Mouse (Mus musculus): ENCODE results near the gene Clic3.

The Clic3 gene

DNA sequence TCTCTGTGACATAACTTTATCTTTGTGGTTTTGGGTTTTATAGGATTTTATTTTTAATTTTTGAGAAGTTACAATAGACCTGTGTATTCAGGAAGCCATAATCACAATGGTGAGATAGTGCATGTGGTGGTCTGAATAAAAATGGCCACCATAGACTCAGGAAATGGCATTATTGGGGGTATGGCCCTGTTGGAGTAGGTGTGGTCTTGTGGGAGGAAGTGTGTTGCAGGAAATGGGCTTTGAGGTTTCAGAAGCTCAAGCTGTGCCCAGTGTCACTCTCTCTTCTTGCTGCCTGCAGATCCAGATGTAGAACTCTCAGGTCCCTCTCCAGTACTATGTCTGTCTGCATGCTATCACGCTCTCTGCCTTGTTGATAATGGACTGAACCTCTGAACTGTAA lies 23.9 kb downstream of the Clic3 start:
- no peak for DNase-seq (ENCODE audit: low spot score)

DNA sequence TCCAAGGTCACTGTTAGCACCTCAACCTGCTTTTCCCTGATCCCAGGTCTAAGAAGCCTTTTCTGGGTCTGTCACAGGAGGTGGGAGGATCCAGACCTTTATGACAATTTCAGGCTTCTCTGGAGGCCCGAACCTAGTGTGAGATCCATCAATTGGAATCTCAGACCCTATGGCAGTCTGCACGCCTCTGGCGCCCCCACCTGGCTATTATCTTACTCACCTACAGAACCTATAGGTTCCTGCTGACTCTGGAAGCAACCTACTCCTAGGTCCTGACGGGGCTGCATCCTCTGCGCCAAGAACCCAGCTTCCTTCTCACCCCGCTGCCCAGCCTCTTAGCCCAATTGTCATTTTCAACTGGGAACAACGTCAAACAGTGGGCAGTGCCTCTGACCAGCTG lies 26.3 kb downstream of the Clic3 start:
- no peak for DNase-seq (ENCODE audit: low spot score)

DNA sequence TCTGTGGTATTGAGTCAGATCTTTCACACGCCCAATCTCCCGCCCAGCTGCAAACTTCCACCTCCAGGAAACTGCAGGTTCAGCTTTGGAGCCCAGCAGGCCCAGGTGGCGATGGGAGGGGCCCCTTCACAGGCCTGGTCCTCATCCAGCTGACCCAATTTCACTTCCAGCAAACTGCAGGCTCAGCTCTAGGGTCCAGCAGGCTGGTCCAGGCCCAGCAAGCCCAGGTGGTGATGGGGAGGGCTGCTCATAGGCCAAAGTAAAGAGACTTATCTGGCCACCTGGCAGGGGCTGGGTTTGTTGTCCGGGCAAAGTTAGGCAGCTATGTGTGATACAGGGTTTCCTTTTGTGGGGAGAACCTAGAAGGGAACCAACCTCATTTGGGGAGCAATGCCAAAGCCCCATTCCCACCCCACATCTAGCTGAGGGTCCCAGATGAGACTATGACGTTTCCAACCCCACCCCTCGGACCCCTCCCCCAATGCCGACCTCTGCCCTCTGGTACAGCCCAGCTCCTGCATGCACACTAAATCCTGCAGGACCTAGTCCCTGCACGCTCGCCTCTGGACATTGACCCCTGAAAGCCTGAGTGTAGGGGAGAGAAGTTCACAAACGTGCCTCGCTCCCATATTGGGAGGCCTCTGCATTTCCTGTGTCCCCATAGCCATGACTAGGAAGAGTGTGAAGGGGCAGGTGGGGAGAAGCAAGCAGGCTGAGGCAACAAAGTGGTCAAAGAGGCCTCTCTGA lies 28.4 kb downstream of the Clic3 start:
- DNase-seq (ENCODE audit: low spot score), result no peak

DNA sequence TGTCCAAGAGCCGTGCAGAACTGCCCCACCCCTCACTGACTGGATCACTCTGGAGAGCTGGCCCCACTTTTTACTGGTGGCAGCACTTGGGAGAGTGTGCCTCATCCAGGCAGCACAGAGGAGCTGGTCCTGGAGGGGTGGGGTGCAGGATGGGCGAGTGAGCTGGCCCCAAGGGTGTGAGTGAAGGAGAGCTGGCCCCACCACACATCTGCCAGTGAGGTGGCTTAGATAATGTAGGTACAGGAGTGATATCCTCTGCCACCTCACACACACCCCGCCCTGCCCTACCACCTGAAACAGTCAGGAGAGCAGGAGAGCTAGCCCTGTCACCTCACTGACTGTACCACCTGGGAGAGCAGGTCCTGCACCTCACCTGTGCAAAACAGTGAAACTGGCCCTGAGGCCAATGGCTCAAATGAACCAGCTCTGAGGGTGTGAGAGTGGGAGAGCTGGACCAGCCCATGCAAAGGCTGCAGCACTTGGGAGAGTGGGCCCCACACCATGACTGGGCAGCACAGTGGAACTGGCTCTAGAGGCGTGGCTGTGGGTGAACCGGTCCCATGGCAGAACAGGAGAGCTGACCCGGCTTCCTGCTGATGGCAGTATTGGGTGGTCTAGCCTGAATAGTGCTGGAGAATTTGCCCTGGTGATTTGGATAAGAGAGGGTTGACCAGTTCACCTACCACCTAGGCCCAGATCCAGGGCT lies 31.5 kb downstream of the Clic3 start:
- DNase-seq (ENCODE audit: low spot score), result no peak

DNA sequence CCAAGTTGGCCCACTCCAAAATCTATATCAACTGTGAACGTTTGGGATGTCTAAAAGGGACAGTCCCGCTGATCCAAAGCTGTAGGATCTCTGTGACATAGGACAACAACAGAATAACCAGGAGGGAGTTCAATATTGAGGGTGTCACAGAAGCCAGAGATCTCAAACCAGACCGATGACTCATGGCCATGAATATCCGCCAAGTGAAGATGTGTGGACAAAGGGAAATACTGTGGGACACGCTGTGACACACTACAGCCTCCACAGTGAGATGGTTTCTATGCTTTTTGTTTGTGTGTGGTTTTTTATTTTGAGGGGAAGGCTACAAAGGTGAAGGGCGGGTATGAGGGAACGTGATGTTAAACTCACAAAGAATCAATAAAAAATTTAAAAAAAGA lies 32.0 kb downstream of the Clic3 start:
- DNase-seq (ENCODE audit: low spot score), result no peak

DNA sequence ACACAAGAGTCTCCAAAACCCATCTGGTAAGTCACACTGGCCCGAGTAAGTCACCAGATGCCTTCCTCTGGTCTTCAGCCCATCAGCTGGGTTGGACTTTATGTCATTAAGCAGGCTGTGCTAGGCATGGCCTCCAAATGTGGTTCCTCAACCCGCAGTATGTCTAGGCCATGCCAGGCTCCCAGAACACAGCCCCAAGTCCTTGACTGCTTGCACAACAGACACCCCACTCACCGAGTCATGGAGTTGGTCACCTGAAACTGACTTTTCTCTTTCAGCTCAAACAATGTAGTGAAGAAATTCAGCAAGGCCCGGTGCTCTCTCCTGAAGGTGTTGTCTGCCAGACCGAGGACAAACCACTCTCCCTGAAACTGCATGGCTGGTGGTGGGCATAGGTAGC lies 36.4 kb downstream of the Clic3 start:
- no peak for DNase-seq (ENCODE audit: low spot score)

DNA sequence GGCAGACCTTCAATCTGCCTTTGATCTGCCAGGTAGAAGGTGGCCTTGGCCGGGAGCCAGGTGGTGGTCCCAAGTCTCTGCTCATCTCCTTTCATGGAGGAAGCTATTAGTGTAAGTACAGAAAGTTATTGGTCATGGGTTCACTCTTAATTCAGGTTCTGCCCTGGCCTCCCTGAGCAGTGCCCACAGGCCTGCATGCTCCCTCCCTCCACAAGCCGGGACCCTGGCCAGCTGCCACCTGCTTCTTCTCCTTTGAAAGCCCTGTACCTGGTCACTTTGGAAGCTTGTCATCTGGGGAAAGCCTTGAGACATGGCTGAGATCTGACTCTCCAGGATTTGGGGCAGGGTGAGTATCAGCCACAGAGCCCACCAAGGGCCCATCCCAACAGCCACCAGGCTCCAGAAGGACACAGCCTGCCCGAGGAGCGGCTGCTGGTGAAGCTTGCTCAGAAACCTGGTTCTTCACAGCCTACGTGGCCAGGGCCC lies 36.9 kb downstream of the Clic3 start, which contains the start of gene Lcn12:
TSS of gene Lcn12 (minus strand) at position 436 of the 486 bp plus-strand sequence.
- no peak for DNase-seq (ENCODE audit: low spot score)

DNA sequence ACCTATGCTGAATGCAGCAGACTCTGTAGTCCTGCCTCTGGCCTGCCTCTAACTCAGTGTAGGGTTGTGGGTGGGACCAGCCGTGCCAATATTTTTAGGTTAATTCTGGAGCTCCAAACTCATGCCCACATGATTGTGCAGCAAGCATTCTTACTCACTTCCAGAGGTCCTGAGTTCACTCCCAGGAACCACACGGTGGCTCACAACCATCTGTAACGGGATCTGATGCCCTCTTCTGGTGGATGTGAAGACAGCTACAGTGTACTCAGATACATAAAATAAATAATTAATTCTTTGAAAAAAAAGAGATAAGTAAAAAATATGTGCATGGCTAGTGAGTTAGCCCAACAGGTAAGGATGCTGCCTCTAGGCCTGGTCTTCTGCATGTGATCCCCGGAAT lies 39.8 kb downstream of the Clic3 start:
- DNase-seq (ENCODE audit: low spot score), result no peak

DNA sequence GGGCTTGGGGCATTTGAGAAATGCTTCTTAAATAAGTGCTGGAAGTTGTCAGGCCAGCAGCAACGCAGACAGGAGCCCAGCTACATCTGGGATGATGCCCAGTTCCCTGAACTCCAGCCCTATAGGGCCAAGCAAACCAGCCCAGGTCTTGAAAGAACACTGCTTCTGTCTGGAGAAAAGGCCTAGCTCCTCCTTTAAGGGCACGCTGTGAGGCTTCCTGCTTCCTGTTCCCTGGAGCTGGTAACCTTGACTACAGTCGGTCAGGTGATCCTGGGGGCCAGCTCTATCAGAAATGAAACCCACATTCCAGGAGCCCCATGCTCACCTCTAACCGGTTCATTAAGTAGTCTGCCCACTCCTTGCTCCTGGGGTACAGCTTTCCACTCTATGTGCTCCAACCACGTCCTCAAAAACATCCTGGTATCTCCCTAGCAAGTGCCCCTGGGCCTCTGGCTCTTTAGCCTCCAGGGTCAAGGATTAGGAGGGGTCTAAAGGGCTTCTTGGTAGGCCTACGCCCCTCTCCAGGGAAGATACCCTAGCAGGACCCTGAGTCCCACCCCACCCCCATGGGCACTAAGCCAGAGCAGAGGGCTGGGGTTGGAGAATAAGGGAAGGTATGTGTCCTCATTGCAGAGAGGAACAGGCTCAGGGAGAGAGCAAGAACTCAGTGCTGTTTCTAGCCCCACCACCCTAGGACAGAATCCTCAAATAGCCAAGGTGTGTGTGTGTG lies 41.4 kb downstream of the Clic3 start:
- no peak for DNase-seq (ENCODE audit: low spot score)

DNA sequence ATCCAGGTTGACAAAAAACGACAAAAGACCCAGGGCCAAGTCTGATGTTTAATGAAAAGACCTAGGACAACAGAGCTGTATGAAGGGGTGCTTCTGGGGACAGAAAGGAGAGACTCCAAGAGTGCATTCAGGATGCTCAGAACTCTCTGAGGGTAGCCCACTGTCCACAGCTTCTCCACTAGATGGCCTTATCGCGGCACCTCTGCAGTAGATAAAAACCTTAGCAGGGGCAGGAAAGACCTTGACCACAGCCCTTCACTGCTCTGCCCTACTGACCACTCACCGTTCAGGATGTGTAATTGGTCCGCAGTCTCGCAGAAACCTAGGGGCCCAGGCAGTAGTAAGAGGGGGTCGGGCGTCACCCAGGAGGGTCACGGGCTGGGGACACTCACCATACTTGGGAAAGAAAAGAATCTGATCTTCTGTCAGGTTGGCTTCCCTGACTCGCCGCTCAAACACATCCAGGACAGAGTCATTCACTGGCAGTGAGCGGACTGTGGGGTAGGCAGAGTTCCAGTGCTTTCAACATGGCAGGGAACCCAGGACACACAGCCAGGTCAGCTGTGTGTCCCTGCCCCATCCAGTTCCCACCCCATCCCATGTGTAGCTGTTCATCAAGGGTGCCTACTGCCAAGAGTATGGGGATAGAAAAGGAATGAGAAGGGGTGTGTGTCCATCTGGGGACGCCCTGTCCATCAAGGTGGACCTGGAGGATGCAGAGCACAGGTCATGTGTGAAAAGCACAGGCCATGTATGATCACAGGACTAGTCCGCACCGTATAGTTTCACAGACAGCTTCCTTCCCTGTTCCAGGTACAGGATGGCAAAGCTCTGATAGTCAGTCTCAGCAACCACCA lies 42.2 kb downstream of the Clic3 start:
- DNase-seq (ENCODE audit: low spot score), result no peak

DNA sequence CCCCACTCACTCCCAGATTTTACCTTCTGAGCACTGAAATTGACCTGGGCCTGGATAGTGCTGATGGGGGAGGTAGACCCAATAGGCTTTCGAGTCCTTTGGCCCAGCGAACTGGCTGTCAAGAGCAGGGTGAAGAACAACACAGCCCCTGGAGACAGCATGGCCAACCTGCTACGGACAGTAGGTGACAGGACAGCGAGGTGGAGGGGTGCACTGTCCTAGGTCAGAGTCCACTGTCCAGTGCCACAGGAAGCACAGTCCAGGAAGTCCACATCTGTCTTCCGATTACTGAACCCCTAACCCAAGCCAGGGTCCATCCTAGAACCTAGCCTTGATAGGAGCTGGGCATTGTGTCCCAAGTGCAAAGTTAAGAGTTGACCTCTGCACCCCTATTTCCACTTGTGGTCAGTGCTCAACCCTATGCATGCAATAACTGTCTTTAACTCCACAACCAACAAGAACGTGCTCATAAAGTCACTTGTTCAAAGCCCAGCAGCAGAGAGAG lies 43.5 kb downstream of the Clic3 start:
- DNase-seq (ENCODE audit: low spot score), result no peak

DNA sequence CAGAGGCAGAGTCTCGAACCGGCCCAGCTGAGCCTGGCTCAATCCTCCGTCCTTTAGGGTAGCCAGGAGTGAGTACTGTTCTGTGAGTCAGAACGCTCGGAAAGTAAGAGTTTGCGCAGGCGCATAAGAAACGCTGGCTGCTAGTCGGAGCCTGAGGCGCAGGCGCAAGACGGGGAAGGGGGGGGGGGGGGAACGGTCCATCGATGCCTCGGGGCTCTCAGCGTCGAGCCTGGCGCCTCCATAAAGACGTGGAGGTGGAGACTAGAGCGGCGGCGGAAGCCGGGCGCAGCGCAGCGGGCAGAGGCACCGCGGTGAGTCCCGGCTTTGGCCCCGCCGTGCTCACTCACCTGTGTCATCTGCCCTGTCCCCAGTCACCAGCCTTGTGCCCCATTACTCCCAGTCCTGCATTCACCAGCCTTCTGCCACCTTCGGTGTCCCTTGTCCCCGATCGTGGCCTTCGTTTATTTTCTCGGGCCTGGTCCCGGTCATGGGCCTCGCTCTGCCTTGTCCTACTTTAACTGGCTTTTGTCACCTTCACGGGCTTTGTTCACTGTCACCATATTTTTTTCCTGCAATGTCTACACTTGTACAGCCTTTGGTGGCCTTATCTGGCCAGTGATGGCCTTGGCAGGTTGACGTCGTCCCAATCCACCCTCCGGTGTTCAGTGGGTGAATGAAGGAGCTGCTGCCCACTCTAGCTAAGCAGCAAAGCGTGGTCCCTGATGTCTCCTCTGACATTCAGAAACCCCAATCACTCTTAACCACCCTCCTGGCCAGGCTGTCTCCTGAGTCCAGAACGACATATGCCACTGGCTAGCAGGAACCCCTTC lies 44.2 kb downstream of the Clic3 start, which contains the start of gene Fbxw5:
TSS of gene Fbxw5 (plus strand) at position 175 of the 830 bp plus-strand sequence.
- DNase-seq (ENCODE audit: low spot score), result peak; percentile 46

DNA sequence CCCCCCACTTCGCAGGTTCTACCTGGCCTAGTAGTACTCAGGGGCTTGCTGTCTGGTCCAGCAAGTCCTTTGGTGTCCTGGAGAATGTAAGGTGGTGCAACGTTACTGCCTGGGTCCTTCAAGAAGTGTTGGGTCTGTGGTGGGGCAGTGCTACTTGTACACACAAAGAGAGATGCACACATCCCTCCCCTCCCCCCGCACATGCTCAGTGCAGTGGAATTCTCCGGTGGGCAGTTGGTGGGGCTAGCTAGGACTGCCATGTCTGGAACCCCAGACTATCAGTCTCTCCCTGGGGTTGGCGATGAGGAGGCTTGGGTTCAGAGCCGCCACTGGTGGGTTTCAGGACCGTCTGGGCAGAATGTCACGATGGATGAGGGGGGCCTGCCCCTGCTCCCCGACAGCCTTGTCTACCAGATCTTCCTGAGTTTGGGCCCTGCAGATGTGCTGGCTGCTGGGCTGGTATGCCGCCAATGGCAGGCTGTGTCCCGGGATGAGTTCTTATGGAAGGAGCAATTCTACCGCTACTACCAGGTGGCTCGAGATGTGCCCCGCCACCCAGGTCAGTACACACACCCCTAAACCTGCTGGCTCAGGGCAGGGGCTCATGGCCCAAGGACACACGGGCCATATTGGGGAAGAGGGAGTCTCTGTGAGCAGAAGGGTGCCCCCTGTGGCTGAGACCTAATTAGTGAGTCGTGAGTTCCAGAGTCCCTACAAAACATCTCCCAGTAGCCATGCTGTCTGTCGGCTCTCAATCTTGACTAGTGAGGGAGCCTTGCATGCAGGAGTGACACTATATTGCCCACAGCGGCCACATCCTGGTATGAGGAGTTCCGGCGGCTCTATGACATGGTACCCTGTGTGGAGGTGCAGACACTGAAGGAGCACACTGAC lies 45.2 kb downstream of the Clic3 start, which contains the start of gene C8g:
TSS of gene C8g (minus strand) at position 127 of the 894 bp plus-strand sequence.
- DNase-seq (ENCODE audit: low spot score), result no peak

DNA sequence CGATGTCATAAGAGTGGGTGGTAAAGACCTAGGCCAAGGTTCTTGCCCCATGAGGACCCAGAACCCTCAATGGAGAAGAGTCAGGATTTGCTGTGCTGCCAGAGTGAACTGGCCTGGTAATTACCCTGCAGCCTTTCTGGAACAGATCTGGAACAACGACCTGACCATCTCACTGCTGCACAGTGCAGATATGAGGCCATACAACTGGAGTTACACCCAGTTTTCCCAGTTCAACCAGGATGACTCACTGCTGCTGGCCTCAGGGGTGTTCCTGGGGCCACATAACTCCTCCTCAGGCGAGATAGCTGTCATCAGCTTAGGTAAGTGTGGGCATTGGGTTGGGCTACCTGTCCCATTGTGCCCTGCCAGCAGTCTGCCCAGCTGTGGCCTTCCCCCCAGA lies 46.1 kb downstream of the Clic3 start:
- DNase-seq (ENCODE audit: low spot score), result no peak

DNA sequence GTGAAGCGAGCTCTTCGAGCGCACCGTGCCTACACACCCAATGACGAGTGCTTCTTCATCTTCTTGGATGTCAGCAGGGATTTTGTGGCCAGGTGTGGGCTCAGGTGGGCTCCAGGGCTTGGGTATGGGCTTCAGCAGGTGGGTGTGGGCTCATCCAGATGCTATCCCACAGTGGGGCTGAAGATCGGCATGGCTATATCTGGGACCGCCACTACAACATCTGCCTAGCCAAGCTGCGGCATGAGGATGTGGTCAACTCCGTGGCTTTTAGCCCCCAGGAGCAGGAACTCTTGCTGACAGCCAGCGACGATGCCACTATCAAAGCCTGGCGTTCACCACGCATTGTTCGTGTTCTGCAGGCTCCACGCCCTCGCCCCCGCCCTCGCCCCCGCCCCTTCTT lies 47.9 kb downstream of the Clic3 start:
- no peak for DNase-seq (ENCODE audit: low spot score)

DNA sequence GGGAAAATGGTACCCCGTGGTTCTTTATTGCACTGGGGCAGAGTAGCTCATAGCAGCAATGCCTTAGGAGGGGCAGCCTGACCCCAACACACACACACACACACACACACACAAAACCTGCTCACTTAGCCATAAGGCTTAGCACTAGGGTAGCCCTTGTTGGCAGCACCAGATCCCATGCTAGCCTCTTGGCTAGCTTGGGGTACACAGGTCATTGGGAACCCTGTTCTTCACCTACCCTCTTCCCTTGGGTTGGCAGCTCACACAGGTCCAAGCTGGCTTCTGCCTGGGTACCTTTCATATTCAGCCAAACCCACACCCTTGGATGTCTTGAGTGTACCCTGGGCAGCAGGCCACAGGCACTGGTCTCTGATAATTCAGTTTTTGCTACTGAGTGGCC lies 48.4 kb downstream of the Clic3 start:
- no peak for DNase-seq (ENCODE audit: low spot score)

DNA sequence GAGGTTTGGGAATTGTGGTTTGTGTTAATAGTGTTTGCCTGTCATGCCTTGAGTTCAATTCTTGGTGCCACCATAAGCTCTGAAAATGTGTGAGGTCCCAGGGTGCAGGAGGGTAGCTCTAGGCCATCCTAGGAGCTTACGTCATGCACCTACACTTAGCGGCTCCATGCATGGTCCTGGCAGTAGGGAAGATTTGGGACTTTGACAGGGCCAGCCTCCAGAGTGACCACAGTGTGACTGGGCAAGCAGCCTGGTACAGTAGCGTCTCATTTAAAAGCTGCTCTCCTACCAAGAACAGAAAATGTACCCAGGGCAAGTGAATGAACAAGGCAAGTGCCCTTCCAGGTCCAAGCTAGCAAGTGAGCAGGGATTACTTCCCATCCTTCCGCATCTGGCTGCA lies 49.2 kb downstream of the Clic3 start:
- DNase-seq (ENCODE audit: low spot score), result no peak

DNA sequence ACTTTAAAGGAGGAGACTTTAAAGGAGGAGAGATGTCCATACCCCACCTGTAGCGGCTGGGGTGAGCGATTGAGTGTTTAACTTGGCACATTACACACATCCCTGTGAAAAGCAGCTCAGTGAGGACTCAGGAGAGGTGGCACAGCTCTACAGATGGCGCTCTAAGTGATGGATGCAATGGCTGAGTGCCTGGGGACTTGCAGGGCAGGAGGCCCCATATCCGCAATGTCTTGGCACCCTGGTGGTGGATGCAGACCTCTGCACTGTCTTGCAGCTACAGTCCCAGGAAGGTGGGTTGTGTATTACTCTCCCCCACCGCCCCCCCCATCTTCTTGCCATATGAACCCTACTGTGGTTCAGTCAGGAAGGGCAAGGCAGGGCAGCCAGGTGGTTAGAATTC lies 50.3 kb downstream of the Clic3 start:
- DNase-seq (ENCODE audit: low spot score), result no peak
